In genomic region chr9:44012761-44013301, GRCm38 (mm10) we compare ENCODE assay signal across 10 mouse cellular contexts. TPM values are rescaled to one million over a fixed set of nuclear protein-coding genes. Genes with fewer than 3 reads are reported as not detected.
A peak's percentile ranks its signal among the peaks of the same experiment; 100 is the strongest.
DNase-seq lines count a peak whose midpoint lies in the region; ATAC-seq and TF ChIP-seq lines count a peak whose summit lies in the region.
"Had no signal": no experiment of that assay in that cellular context is flagged by ENCODE, and none has a peak within 500 bp of the region (broad histone marks: within the 10 kb centered on the region; RNA-seq: fewer than 3 reads in every experiment).

No protein-coding gene starts in this region.

- no peak for DNase-seq in heart, adult 8-10 months (ENCODE audit: low spot score)
- peak; percentile 59 for DNase-seq in CD4-positive, CD25-positive, alpha-beta regulatory T cell, adult 2 months (ENCODE audit: low read depth, low spot score)
- DNase-seq in adrenal gland, postnatal 36 days, result peak; percentile 28 to 52
- DNase-seq in midbrain, postnatal 0 days (ENCODE audit: low spot score), result peak; percentile 66
- DNase-seq in liver, embryonic 11.5 days (ENCODE audit: low spot score), result no peak
- DNase-seq: liver, embryonic 13.5 days had no signal

- H3K9me3 ChIP-seq in heart, embryonic 16.5 days (replicated peaks; ENCODE audit: control insufficient read depth, low read length), result no peaks in the 10 kb centered on the region
- H3K9me3 ChIP-seq in midbrain, postnatal 0 days (ENCODE audit: low read length), result no peaks in the 10 kb centered on the region
- no peaks in the 10 kb centered on the region for H3K9me3 ChIP-seq in intestine, embryonic 15.5 days
- no peaks in the 10 kb centered on the region for H3K9me3 ChIP-seq in liver, embryonic 11.5 days (ENCODE audit: control insufficient read depth, low read length)
- H3K9me3 ChIP-seq: liver, embryonic 13.5 days had no signal

- H3K4me3 ChIP-seq in heart, embryonic 16.5 days (ENCODE audit: low read length), result no peak overlapping the region; the same call in 1 of the 2 replicates
- H3K4me3 ChIP-seq in midbrain, postnatal 0 days (ENCODE audit: low read depth, low read length), result no peak overlapping the region
- no peak overlapping the region for H3K4me3 ChIP-seq in intestine, embryonic 15.5 days (replicated peaks)
- no peak overlapping the region for H3K4me3 ChIP-seq in liver, embryonic 11.5 days (ENCODE audit: low read depth, low read length)
- H3K4me3 ChIP-seq: liver, embryonic 13.5 days had no signal

- H3K4me2 ChIP-seq in heart, embryonic 16.5 days (ENCODE audit: low read depth, low read length), result peak overlapping the region; percentile 7; the same call in 1 of the 2 replicates
- H3K4me2 ChIP-seq in midbrain, postnatal 0 days (ENCODE audit: low read depth, low read length, poor library complexity, severe bottlenecking), result no peak overlapping the region
- no peak overlapping the region for H3K4me2 ChIP-seq in intestine, embryonic 15.5 days (replicated peaks)
- H3K4me2 ChIP-seq in liver, embryonic 11.5 days, result no peak overlapping the region
- H3K4me2 ChIP-seq: liver, embryonic 13.5 days had no signal

- no peaks in the 10 kb centered on the region for H3K4me1 ChIP-seq in heart, embryonic 16.5 days (ENCODE audit: control insufficient read depth, insufficient read depth, low read length)
- peaks cover 4% of the 10 kb centered on the region; the same call in 1 of the 2 replicates for H3K4me1 ChIP-seq in midbrain, postnatal 0 days (ENCODE audit: insufficient read depth, low read length)
- H3K4me1 ChIP-seq in intestine, embryonic 15.5 days (replicated peaks), result 0 out of 2 replicates have a peak, but pooled peaks cover 8% of the 10 kb centered on the region
- no peaks in the 10 kb centered on the region for H3K4me1 ChIP-seq in liver, embryonic 11.5 days (replicated peaks; ENCODE audit: control insufficient read depth, insufficient read depth, low read length)
- H3K4me1 ChIP-seq: liver, embryonic 13.5 days had no signal

- no peaks in the 10 kb centered on the region for H3K36me3 ChIP-seq in heart, embryonic 16.5 days (ENCODE audit: control insufficient read depth, insufficient read depth)
- no peaks in the 10 kb centered on the region for H3K36me3 ChIP-seq in midbrain, postnatal 0 days (ENCODE audit: insufficient read depth, low read length)
- no peaks in the 10 kb centered on the region for H3K36me3 ChIP-seq in intestine, embryonic 15.5 days
- no peaks in the 10 kb centered on the region for H3K36me3 ChIP-seq in liver, embryonic 11.5 days (ENCODE audit: control insufficient read depth, insufficient read depth, low read length)
- H3K36me3 ChIP-seq: liver, embryonic 13.5 days had no signal

- H3K9ac ChIP-seq in heart, embryonic 16.5 days (ENCODE audit: low read length), result no peak overlapping the region
- no peak overlapping the region for H3K9ac ChIP-seq in midbrain, postnatal 0 days (replicated peaks; ENCODE audit: low read length, poor library complexity, severe bottlenecking)
- no peak overlapping the region for H3K9ac ChIP-seq in intestine, embryonic 15.5 days
- H3K9ac ChIP-seq in liver, embryonic 11.5 days (ENCODE audit: low read depth, low read length), result no peak overlapping the region
- H3K9ac ChIP-seq: liver, embryonic 13.5 days had no signal

- TF ChIP-seq CTCF in midbrain, postnatal 0 days (IDR thresholded peaks at IDR 0.05), result no peak

- H3K27me3 ChIP-seq in heart, embryonic 16.5 days (ENCODE audit: control insufficient read depth, insufficient read depth, low read length), result no peaks in the 10 kb centered on the region
- H3K27me3 ChIP-seq in midbrain, postnatal 0 days (ENCODE audit: insufficient read depth, low read length), result no peaks in the 10 kb centered on the region
- H3K27me3 ChIP-seq in intestine, embryonic 15.5 days (replicated peaks), result no peaks in the 10 kb centered on the region
- no peaks in the 10 kb centered on the region for H3K27me3 ChIP-seq in liver, embryonic 11.5 days (replicated peaks; ENCODE audit: control insufficient read depth, insufficient read depth, low read length)
- H3K27me3 ChIP-seq: liver, embryonic 13.5 days had no signal

- WGBS in heart, embryonic 16.5 days, result 23% methylated on average over 8 of the region's 8 CpGs
- 25% methylated on average over 8 of the region's 8 CpGs for WGBS in midbrain, postnatal 0 days
- 33% methylated on average over 8 of the region's 8 CpGs for WGBS in intestine, embryonic 15.5 days
- WGBS in liver, embryonic 11.5 days, result 36% methylated on average over 8 of the region's 8 CpGs

- peak; percentile 28 for ATAC-seq in heart, embryonic 16.5 days (replicated peaks; ENCODE audit: extremely low read depth, insufficient read depth, low FRiP score)
- ATAC-seq in hematopoietic stem cell, adult 5-6 weeks (replicated peaks in 1 of 2; ENCODE audit: insufficient read depth in 1 of 2, low FRiP score in 2 of 2, low TSS enrichment in 1 of 2, low read depth in 1 of 2, poor library complexity in 2 of 2, severe bottlenecking in 2 of 2), result peak; percentile 48 to 62; a peak in 2 of 4 replicates
- peak; percentile 41; the same call in 1 of the 2 replicates for ATAC-seq in midbrain, postnatal 0 days (ENCODE audit: low FRiP score)
- no peak for ATAC-seq in intestine, embryonic 15.5 days
- no peak for ATAC-seq in liver, embryonic 11.5 days (replicated peaks; ENCODE audit: low FRiP score)
- ATAC-seq: Patski had no signal

- H3K27ac ChIP-seq in heart, embryonic 16.5 days (ENCODE audit: low read length), result peak overlapping the region; percentile 59
- 0 out of 2 replicates have a peak overlapping the region, but pooled peaks have one; percentile 33 for H3K27ac ChIP-seq in midbrain, postnatal 0 days (ENCODE audit: low read depth, low read length)
- no peak overlapping the region for H3K27ac ChIP-seq in intestine, embryonic 15.5 days
- no peak overlapping the region for H3K27ac ChIP-seq in liver, embryonic 11.5 days (ENCODE audit: low read depth, low read length)
- H3K27ac ChIP-seq: liver, embryonic 13.5 days had no signal

RNA-seq across cellular contexts. Expression of gene Thy1, which starts 30.4 kb away (rescaled TPM):
- polyA plus RNA-seq in heart, embryonic 16.5 days (2015; fragmentation: Nextera tagmentation; extraction: Ambion mirVana), result 8.7 and 21.5 TPM in 2 replicates
- 10 to 100 TPM in 2 of 4 experiments, 1 to 10 TPM in 2; 8.9 to 12.4 (median 11.0) TPM for total RNA-seq in heart, adult 8-10 months (2022)
- total RNA-seq in adrenal gland, postnatal 36 days (2021), result 10 to 100 TPM; 26.4 to 32.7 TPM
- 2.0 and 5.8 TPM in 2 replicates for total RNA-seq in hematopoietic stem cell, adult 5-6 weeks (2017)
- 52.8 and 98.0 TPM in 2 replicates for total RNA-seq in midbrain, postnatal 0 days (2014; rRNA removed)
- polyA plus RNA-seq in midbrain, postnatal 0 days (2015; fragmentation: Nextera tagmentation; extraction: Ambion mirVana), result 24.7 and 28.8 TPM in 2 replicates
- polyA plus RNA-seq in intestine, embryonic 15.5 days (2015; fragmentation: Nextera tagmentation; extraction: Ambion mirVana), result 1.8 and 2.1 TPM in 2 replicates
- 0.18 TPM in 1 of 2 replicates, not detected in the other for polyA plus RNA-seq in liver, embryonic 11.5 days (2014; fragmentation: Nextera tagmentation; extraction: Ambion mirVana)
- polyA plus RNA-seq: Patski had no signal

RNA-seq across cellular contexts. Expression of gene Usp2, which starts 54.0 kb away (rescaled TPM):
- 77.5 and 89.6 TPM in 2 replicates for polyA plus RNA-seq in heart, embryonic 16.5 days (2015; fragmentation: Nextera tagmentation; extraction: Ambion mirVana)
- 100 to 1,000 TPM; 160 to 205 (median 195) TPM for total RNA-seq in heart, adult 8-10 months (2022)
- 10 to 100 TPM; 47.3 to 75.2 TPM for total RNA-seq in adrenal gland, postnatal 36 days (2021)
- total RNA-seq in hematopoietic stem cell, adult 5-6 weeks (2017), result 2.0 and 3.0 TPM in 2 replicates
- total RNA-seq in midbrain, postnatal 0 days (2014; rRNA removed), result 7.5 and 8.0 TPM in 2 replicates
- 14.5 and 15.1 TPM in 2 replicates for polyA plus RNA-seq in midbrain, postnatal 0 days (2015; fragmentation: Nextera tagmentation; extraction: Ambion mirVana)
- polyA plus RNA-seq in intestine, embryonic 15.5 days (2015; fragmentation: Nextera tagmentation; extraction: Ambion mirVana), result 10.8 and 16.6 TPM in 2 replicates
- 4.4 and 7.7 TPM in 2 replicates for polyA plus RNA-seq in liver, embryonic 11.5 days (2014; fragmentation: Nextera tagmentation; extraction: Ambion mirVana)

Comparison
In these comparisons a context has a peak if more than half of its experiments do, and no peak if none do; other contexts are left out.
1. ATAC-seq: peak in heart, embryonic 16.5 days (single experiment), hematopoietic stem cell, adult 5-6 weeks (2 of 2) and midbrain, postnatal 0 days (single experiment); none in intestine, embryonic 15.5 days (single experiment) and liver, embryonic 11.5 days (single experiment).
2. H3K27ac ChIP-seq: peak in heart, embryonic 16.5 days (single experiment) and midbrain, postnatal 0 days (single experiment); none in intestine, embryonic 15.5 days (single experiment) and liver, embryonic 11.5 days (single experiment).
3. DNase-seq: peak in CD4-positive, CD25-positive, alpha-beta regulatory T cell, adult 2 months (single experiment), adrenal gland, postnatal 36 days (2 of 2) and midbrain, postnatal 0 days (single experiment); none in heart, adult 8-10 months (single experiment) and liver, embryonic 11.5 days (single experiment).